Mouse (Mus musculus): ENCODE results near the gene Naa25.

- TF ChIP-seq POLR2A (IDR thresholded peaks at IDR 0.05; ENCODE audit: low read depth, low read length) (no peak), CTCF (conservative IDR thresholded peaks at IDR 0.05; ENCODE audit: insufficient read depth, insufficient read length, low read depth, low read length) (no peak)
Observed at GRCm38 (mm10) chr5:121385461-121386119, 12.1 kb upstream of the Naa25 start, which contains the start of gene Trafd1.

Measured in kidney, adult 2 months (tissue).